Mouse (Mus musculus): ENCODE measurements around the gene Mfrp. TPM values are rescaled to one million over a fixed set of nuclear protein-coding genes. Genes with fewer than 3 reads are reported as not detected.

Mfrp gene
- polyA plus RNA-seq, 1 experiment from 2014 or later: 0.08 TPM

- Histone ChIP-seq H3K4me1 (ENCODE audit: control insufficient read depth, insufficient read depth, low read length) (peaks cover 23% of the 10 kb centered on the region), H3K9ac (ENCODE audit: low read length) (0 out of 2 replicates have a peak overlapping the region, but pooled peaks have one; percentile 5), H3K36me3 (ENCODE audit: control insufficient read depth, insufficient read depth, low read length) (no peaks in the 10 kb centered on the region), H3K27ac (ENCODE audit: low read length) (no peak overlapping the region), H3K4me3 (replicated peaks; ENCODE audit: low read length) (no peak overlapping the region), H3K27me3 (ENCODE audit: control insufficient read depth, insufficient read depth, low read length) (no peaks in the 10 kb centered on the region), H3K4me2 (ENCODE audit: low read depth, low read length) (no peak overlapping the region), H3K9me3 (replicated peaks; ENCODE audit: control insufficient read depth, low read length) (no peaks in the 10 kb centered on the region)
- WGBS: 59% methylated on average over 14 of the region's 14 CpGs
- ATAC-seq (ENCODE audit: insufficient read depth, low FRiP score): no peak
Measured at GRCm38 (mm10) chr9:44070113-44070843, 31.3 kb upstream of the Mfrp start.

- Histone ChIP-seq H3K27ac (ENCODE audit: low read length) (no peak overlapping the region), H3K4me3 (replicated peaks; ENCODE audit: low read length) (no peak overlapping the region), H3K9ac (ENCODE audit: low read length) (peak overlapping the region; percentile 5; the same call in 1 of the 2 replicates), H3K36me3 (ENCODE audit: control insufficient read depth, insufficient read depth, low read length) (no peaks in the 10 kb centered on the region), H3K4me2 (ENCODE audit: low read depth, low read length) (no peak overlapping the region), H3K4me1 (ENCODE audit: control insufficient read depth, insufficient read depth, low read length) (peaks cover 23% of the 10 kb centered on the region), H3K27me3 (ENCODE audit: control insufficient read depth, insufficient read depth, low read length) (no peaks in the 10 kb centered on the region), H3K9me3 (replicated peaks; ENCODE audit: control insufficient read depth, low read length) (no peaks in the 10 kb centered on the region)
- WGBS: 27% methylated on average over 8 of the region's 8 CpGs
- no peak for ATAC-seq (ENCODE audit: insufficient read depth, low FRiP score)
Measured at GRCm38 (mm10) chr9:44070844-44071231, 30.7 kb upstream of the Mfrp start.

GRCm38 (mm10) chr9:44071914-44072598 lies 29.5 kb upstream of the Mfrp start:
- H3K27ac ChIP-seq (ENCODE audit: low read length): no peak overlapping the region
- H3K9ac ChIP-seq (ENCODE audit: low read length): peak overlapping the region; percentile 4
- no peak overlapping the region for H3K4me2 ChIP-seq (ENCODE audit: low read depth, low read length)
- H3K36me3 ChIP-seq (ENCODE audit: control insufficient read depth, insufficient read depth, low read length): no peaks in the 10 kb centered on the region
- 43% methylated on average over 11 of the region's 11 CpGs for WGBS
- H3K27me3 ChIP-seq (ENCODE audit: control insufficient read depth, insufficient read depth, low read length): no peaks in the 10 kb centered on the region
- H3K9me3 ChIP-seq (replicated peaks; ENCODE audit: control insufficient read depth, low read length): no peaks in the 10 kb centered on the region
- H3K4me1 ChIP-seq (ENCODE audit: control insufficient read depth, insufficient read depth, low read length): peaks cover 27% of the 10 kb centered on the region
- ATAC-seq (ENCODE audit: insufficient read depth, low FRiP score): no peak
- H3K4me3 ChIP-seq (replicated peaks; ENCODE audit: low read length): no peak overlapping the region

- H3K9me3 ChIP-seq (replicated peaks; ENCODE audit: control insufficient read depth, low read length): no peaks in the 10 kb centered on the region
- no peak overlapping the region for H3K4me2 ChIP-seq (ENCODE audit: low read depth, low read length)
- H3K36me3 ChIP-seq (ENCODE audit: control insufficient read depth, insufficient read depth, low read length): no peaks in the 10 kb centered on the region
- H3K27ac ChIP-seq (ENCODE audit: low read length): no peak overlapping the region
- peak overlapping the region; percentile 4 for H3K9ac ChIP-seq (ENCODE audit: low read length)
- H3K4me3 ChIP-seq (replicated peaks; ENCODE audit: low read length): no peak overlapping the region
- peak; percentile 42; the same call in 1 of the 2 replicates for ATAC-seq (ENCODE audit: insufficient read depth, low FRiP score)
- H3K27me3 ChIP-seq (ENCODE audit: control insufficient read depth, insufficient read depth, low read length): no peaks in the 10 kb centered on the region
- peaks cover 27% of the 10 kb centered on the region for H3K4me1 ChIP-seq (ENCODE audit: control insufficient read depth, insufficient read depth, low read length)
- WGBS: 32% methylated on average over 4 of the region's 4 CpGs
Measured at GRCm38 (mm10) chr9:44072599-44072915, 29.0 kb upstream of the Mfrp start.

GRCm38 (mm10) chr9:44073115-44073514 lies 28.4 kb upstream of the Mfrp start:
- no peak for ATAC-seq (ENCODE audit: insufficient read depth, low FRiP score)
- Histone ChIP-seq H3K4me1 (ENCODE audit: control insufficient read depth, insufficient read depth, low read length) (peaks cover 27% of the 10 kb centered on the region), H3K36me3 (ENCODE audit: control insufficient read depth, insufficient read depth, low read length) (no peaks in the 10 kb centered on the region), H3K9ac (ENCODE audit: low read length) (no peak overlapping the region), H3K27ac (ENCODE audit: low read length) (no peak overlapping the region), H3K4me3 (replicated peaks; ENCODE audit: low read length) (no peak overlapping the region), H3K9me3 (replicated peaks; ENCODE audit: control insufficient read depth, low read length) (no peaks in the 10 kb centered on the region), H3K4me2 (ENCODE audit: low read depth, low read length) (no peak overlapping the region), H3K27me3 (ENCODE audit: control insufficient read depth, insufficient read depth, low read length) (no peaks in the 10 kb centered on the region)
- 80% methylated on average over 5 of the region's 5 CpGs for WGBS

GRCm38 (mm10) chr9:44074395-44075275 lies 26.9 kb upstream of the Mfrp start:
- no peak for ATAC-seq (ENCODE audit: insufficient read depth, low FRiP score)
- Histone ChIP-seq H3K4me3 (replicated peaks; ENCODE audit: low read length) (no peak overlapping the region), H3K27ac (ENCODE audit: low read length) (no peak overlapping the region), H3K9me3 (replicated peaks; ENCODE audit: control insufficient read depth, low read length) (no peaks in the 10 kb centered on the region), H3K36me3 (ENCODE audit: control insufficient read depth, insufficient read depth, low read length) (no peaks in the 10 kb centered on the region), H3K9ac (ENCODE audit: low read length) (no peak overlapping the region), H3K4me2 (ENCODE audit: low read depth, low read length) (no peak overlapping the region), H3K27me3 (ENCODE audit: control insufficient read depth, insufficient read depth, low read length) (no peaks in the 10 kb centered on the region), H3K4me1 (ENCODE audit: control insufficient read depth, insufficient read depth, low read length) (peaks cover 39% of the 10 kb centered on the region)
- 60% methylated on average over 9 of the region's 9 CpGs for WGBS

GRCm38 (mm10) chr9:44075276-44075995 lies 26.1 kb upstream of the Mfrp start:
- WGBS: 81% methylated on average over 24 of the region's 24 CpGs

GRCm38 (mm10) chr9:44075996-44076763 lies 25.3 kb upstream of the Mfrp start:
- Histone ChIP-seq H3K36me3 (ENCODE audit: control insufficient read depth, insufficient read depth, low read length) (no peaks in the 10 kb centered on the region), H3K9me3 (replicated peaks; ENCODE audit: control insufficient read depth, low read length) (no peaks in the 10 kb centered on the region), H3K27ac (ENCODE audit: low read length) (no peak overlapping the region), H3K4me3 (replicated peaks; ENCODE audit: low read length) (no peak overlapping the region), H3K4me2 (ENCODE audit: low read depth, low read length) (no peak overlapping the region), H3K4me1 (ENCODE audit: control insufficient read depth, insufficient read depth, low read length) (peaks cover 42% of the 10 kb centered on the region), H3K27me3 (ENCODE audit: control insufficient read depth, insufficient read depth, low read length) (no peaks in the 10 kb centered on the region), H3K9ac (ENCODE audit: low read length) (no peak overlapping the region)
- 71% methylated on average over 16 of the region's 16 CpGs for WGBS
- no peak for ATAC-seq (ENCODE audit: insufficient read depth, low FRiP score)

More at GRCm38 (mm10) chr9:44075276-44075995, 26.1 kb upstream of the Mfrp start:
- no peaks in the 10 kb centered on the region for H3K9me3 ChIP-seq (replicated peaks; ENCODE audit: control insufficient read depth, low read length)
- ATAC-seq (ENCODE audit: insufficient read depth, low FRiP score): no peak
- H3K4me3 ChIP-seq (replicated peaks; ENCODE audit: low read length): no peak overlapping the region
- H3K27ac ChIP-seq (ENCODE audit: low read length): no peak overlapping the region
- no peaks in the 10 kb centered on the region for H3K36me3 ChIP-seq (ENCODE audit: control insufficient read depth, insufficient read depth, low read length)
- no peak overlapping the region for H3K4me2 ChIP-seq (ENCODE audit: low read depth, low read length)
- no peaks in the 10 kb centered on the region for H3K27me3 ChIP-seq (ENCODE audit: control insufficient read depth, insufficient read depth, low read length)
- no peak overlapping the region for H3K9ac ChIP-seq (ENCODE audit: low read length)
- peaks cover 43% of the 10 kb centered on the region for H3K4me1 ChIP-seq (ENCODE audit: control insufficient read depth, insufficient read depth, low read length)
